Mouse (Mus musculus) adrenal gland, postnatal 25 days (tissue): Measurements from ENCODE around the gene Slc4a5. TPM values are rescaled to one million over a fixed set of nuclear protein-coding genes. Genes with fewer than 3 reads are reported as not detected.

Experiments used
- DNase-seq: peaks from one replicate; pipeline ENCODE4 v3.0.0; 2021; ENCODE audit warnings: mixed read lengths
- total RNA-seq: library from RNA; stranded (reverse); gene quantifications from 2 replicates; pipeline ENCODE4 v1.2.3, GENCODE M21; 2021

Gene Slc4a5
- total RNA-seq, 1 experiment from 2014 or later: 0.12 TPM

DNA sequence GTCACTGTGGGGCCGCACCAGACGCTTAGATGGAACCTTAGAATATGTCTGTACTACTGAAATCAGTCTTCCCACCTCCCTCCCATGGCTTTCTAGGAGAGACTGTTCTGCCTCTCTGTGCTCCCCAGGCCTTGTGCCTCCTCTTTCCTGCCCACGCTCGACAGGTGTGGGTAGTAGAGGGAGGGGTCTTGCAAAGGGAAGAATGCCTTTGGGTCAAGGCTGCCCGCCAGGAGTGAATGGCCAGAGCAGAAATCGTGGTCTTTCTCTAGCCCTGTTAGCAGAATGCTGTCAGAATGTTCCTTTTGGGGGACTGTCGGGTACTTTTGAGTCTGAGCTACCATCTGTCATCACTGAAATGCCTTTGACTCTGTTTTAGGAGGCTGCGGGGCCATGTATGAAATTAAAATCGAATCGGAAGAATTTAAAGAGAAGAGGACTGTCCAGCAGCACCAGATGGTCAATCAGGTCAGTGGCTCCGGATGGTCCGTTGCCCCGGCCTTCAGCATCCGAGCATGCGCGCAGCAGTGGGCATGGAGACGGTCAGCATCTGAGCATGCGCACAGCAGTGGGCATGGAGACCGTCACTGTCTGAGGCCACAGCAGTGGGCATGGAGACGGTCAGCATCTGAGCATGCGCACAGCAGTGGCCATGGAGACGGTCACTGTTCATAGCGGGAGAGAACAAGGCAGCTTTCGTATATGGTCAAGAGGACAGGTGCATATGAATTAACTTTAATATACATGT, 133.2 kb downstream of the Slc4a5 start:
- DNase-seq: no peak

Other genes starting within 250 kb of the Slc4a5 start
- 10.1 and 15.9 TPM in 2 replicates for gene Dok1, start 186.4 kb upstream of the Slc4a5 start, total RNA-seq
- 2.3 and 2.5 TPM in 2 replicates for gene Loxl3, start 185.7 kb upstream of the Slc4a5 start, total RNA-seq
- 214 TPM in 2 replicates for gene Aup1, start 165.3 kb upstream of the Slc4a5 start, total RNA-seq
- gene Htra2, start 164.6 kb upstream of the Slc4a5 start, total RNA-seq: 59.1 and 70.1 TPM in 2 replicates
- 4.0 and 4.4 TPM in 2 replicates for gene Dqx1, start 162.0 kb upstream of the Slc4a5 start, total RNA-seq
- gene Tlx2, start 149.5 kb upstream of the Slc4a5 start, total RNA-seq: 14.0 and 14.2 TPM in 2 replicates
- 61.8 and 64.2 TPM in 2 replicates for gene Pcgf1, start 142.0 kb upstream of the Slc4a5 start, total RNA-seq
- gene Lbx2, start 133.5 kb upstream of the Slc4a5 start, total RNA-seq: 11.6 and 22.8 TPM in 2 replicates
- gene Ccdc142, start 118.2 kb upstream of the Slc4a5 start, total RNA-seq: 10.3 and 10.4 TPM in 2 replicates
- gene Gm42688, start 118.2 kb upstream of the Slc4a5 start, total RNA-seq: 10.6 and 12.1 TPM in 2 replicates
- 92.9 and 112 TPM in 2 replicates for gene Mrpl53, start 110.8 kb upstream of the Slc4a5 start, total RNA-seq
- 76.1 and 82.2 TPM in 2 replicates for gene Mogs, start 104.3 kb upstream of the Slc4a5 start, total RNA-seq
- gene Wbp1, start 98.3 kb upstream of the Slc4a5 start, total RNA-seq: 92.3 and 118 TPM in 2 replicates
- 24.3 and 31.3 TPM in 2 replicates for gene Ino80b, start 94.4 kb upstream of the Slc4a5 start, total RNA-seq
- gene Rtkn, start 84.4 kb upstream of the Slc4a5 start, total RNA-seq: 17.6 and 22.6 TPM in 2 replicates
- gene Wdr54, start 63.4 kb upstream of the Slc4a5 start, total RNA-seq: 1.2 and 5.1 TPM in 2 replicates
- gene 1700003E16Rik, start 63.4 kb upstream of the Slc4a5 start, total RNA-seq: 0.61 and 1.2 TPM in 2 replicates
- 138 and 172 TPM in 2 replicates for gene Dctn1, start 53.9 kb upstream of the Slc4a5 start, total RNA-seq
- 29.2 and 47.6 TPM in 2 replicates for gene Mthfd2, start 106.1 kb downstream of the Slc4a5 start, total RNA-seq
- gene Mob1a, start 106.2 kb downstream of the Slc4a5 start, total RNA-seq: 81.3 and 81.9 TPM in 2 replicates
- 193 and 211 TPM in 2 replicates for gene Bola3, start 129.3 kb downstream of the Slc4a5 start, total RNA-seq
- 38.5 and 52.6 TPM in 2 replicates for gene Tet3, start 239.3 kb downstream of the Slc4a5 start, total RNA-seq